Mouse (Mus musculus) C2C12 (cell line): ENCODE measurements around the gene Elp1. TPM values are rescaled to one million over a fixed set of nuclear protein-coding genes. Genes with fewer than 3 reads are reported as not detected.

ENCODE experiments used
- H3K27me3 ChIP-seq: one replicate; pipeline ENCODE4 v1.6.1; 2011; ENCODE audit not compliant: control insufficient read depth, insufficient read depth, insufficient read length
- H3K36me3 ChIP-seq: one replicate; pipeline ENCODE4 v1.6.1; 2011; ENCODE audit not compliant: control insufficient read depth, insufficient read depth
- H3K4me3 ChIP-seq: one replicate; pipeline ENCODE4 v1.5.1; 2011; ENCODE audit warnings: mild to moderate bottlenecking, control low read depth; ENCODE audit not compliant: poor library complexity, insufficient read depth, severe bottlenecking
- H3K79me2 ChIP-seq: one replicate; pipeline ENCODE4 v1.6.1; 2011; ENCODE audit not compliant: control insufficient read depth, insufficient read depth
- H3K79me3 ChIP-seq: one replicate; pipeline ENCODE4 v1.6.1; 2011; ENCODE audit warnings: low read depth, control low read depth
- H3ac ChIP-seq: one replicate; pipeline ENCODE3; 2011; ENCODE audit warnings: low read depth; ENCODE audit not compliant: control insufficient read depth, insufficient read length
- CEBPB ChIP-seq: IDR thresholded peaks from one replicate; pipeline ENCODE4 v1.6.1; 2011; ENCODE audit warnings: low read depth, mild to moderate bottlenecking, control low read depth, moderate library complexity
- CTCF ChIP-seq: IDR thresholded peaks from one replicate; pipeline ENCODE4 v1.5.1; 2011; ENCODE audit not compliant: control insufficient read depth, insufficient read depth, insufficient read length
- FOSL1 ChIP-seq: IDR thresholded peaks from one replicate; pipeline ENCODE4 v1.8.0; 2011; ENCODE audit warnings: mild to moderate bottlenecking, low read length; ENCODE audit not compliant: poor library complexity, insufficient read depth, severe bottlenecking
- MAX ChIP-seq: IDR thresholded peaks from one replicate; pipeline ENCODE4 v1.6.1; 2011; ENCODE audit warnings: mild to moderate bottlenecking, control low read depth
- MYOD1 ChIP-seq: IDR thresholded peaks from one replicate; pipeline ENCODE4 v1.6.1; 2011; ENCODE audit warnings: low read depth; ENCODE audit not compliant: control insufficient read depth, insufficient read length
- MYOG ChIP-seq: IDR thresholded peaks from one replicate; pipeline ENCODE4 v1.6.1; 2011; ENCODE audit not compliant: control insufficient read depth, insufficient read length; ENCODE audit errors: extremely low read depth
- USF1 ChIP-seq: IDR thresholded peaks from one replicate; pipeline ENCODE4 v1.6.1; 2011; ENCODE audit warnings: low read depth, mild to moderate bottlenecking, control low read depth, moderate library complexity
- polyA plus RNA-seq: library from polyadenylated mRNA; unstranded; fragments of >200 nt; fragmentation: generic; extraction: Trizol; gene quantifications from one replicate; pipeline ENCODE4 v1.2.1, GENCODE M21; 2012; ENCODE audit warnings: missing spikeins

Gene Elp1
- polyA plus RNA-seq, 1 experiment = 27.2 TPM

GRCm38 (mm10) chr4:56746345-56746744 lies 55.8 kb downstream of the Elp1 start:
- TF ChIP-seq MYOG (no peak), MYOD1 (no peak), FOSL1 (no peak), CTCF (no peak), USF1 (no peak), CEBPB (no peak), MAX (no peak)
- no peak overlapping the region for H3ac ChIP-seq
- H3K36me3 ChIP-seq = peaks cover 62% of the 10 kb centered on the region
- no peaks in the 10 kb centered on the region for H3K79me2 ChIP-seq
- no peak overlapping the region for H3K4me3 ChIP-seq
- H3K27me3 ChIP-seq = no peaks in the 10 kb centered on the region
- no peaks in the 10 kb centered on the region for H3K79me3 ChIP-seq

GRCm38 (mm10) chr4:56743363-56744195 lies 58.6 kb downstream of the Elp1 start, which contains the start of gene Actl7a:
TSS of gene Actl7a (plus strand) at chr4:56743413.
- TF ChIP-seq FOSL1 (no peak), USF1 (no peak), CTCF (no peak), CEBPB (no peak), MYOD1 (no peak)
- H3ac ChIP-seq = no peak within 1 kb of the TSS
- peaks cover 39% of the 10 kb centered on the region for H3K36me3 ChIP-seq
- H3K4me3 ChIP-seq = no peak within 1 kb of the TSS
- no peaks in the 10 kb centered on the region for H3K79me3 ChIP-seq
- H3K27me3 ChIP-seq = no peaks in the 10 kb centered on the region
- H3K79me2 ChIP-seq = no peaks in the 10 kb centered on the region

DNA sequence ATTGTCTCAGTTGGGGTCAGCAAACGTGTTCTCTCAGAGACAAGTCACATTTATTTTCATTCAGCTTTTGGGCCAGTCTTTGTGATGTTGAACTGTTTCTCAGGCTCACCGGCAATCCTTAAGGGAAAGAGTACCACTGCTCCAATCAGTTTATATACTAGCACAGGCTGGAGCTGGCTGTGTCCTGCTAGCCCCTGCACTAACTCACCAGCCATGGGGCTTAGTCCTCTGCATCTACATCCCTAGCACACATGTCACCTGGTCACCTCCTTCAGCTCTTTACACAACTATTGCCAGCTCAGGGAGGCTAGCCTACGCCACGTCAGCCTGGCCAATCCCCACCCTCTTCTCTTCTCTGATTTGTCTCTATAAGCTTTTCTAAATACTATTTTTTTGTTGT lies 59.4 kb downstream of the Elp1 start:
- H3ac ChIP-seq = no peak overlapping the region
- TF ChIP-seq MYOD1 = no peak
- no peaks in the 10 kb centered on the region for H3K27me3 ChIP-seq
- no peaks in the 10 kb centered on the region for H3K79me2 ChIP-seq
- H3K4me3 ChIP-seq = no peak overlapping the region
- no peaks in the 10 kb centered on the region for H3K79me3 ChIP-seq
- peaks cover 34% of the 10 kb centered on the region for H3K36me3 ChIP-seq

DNA sequence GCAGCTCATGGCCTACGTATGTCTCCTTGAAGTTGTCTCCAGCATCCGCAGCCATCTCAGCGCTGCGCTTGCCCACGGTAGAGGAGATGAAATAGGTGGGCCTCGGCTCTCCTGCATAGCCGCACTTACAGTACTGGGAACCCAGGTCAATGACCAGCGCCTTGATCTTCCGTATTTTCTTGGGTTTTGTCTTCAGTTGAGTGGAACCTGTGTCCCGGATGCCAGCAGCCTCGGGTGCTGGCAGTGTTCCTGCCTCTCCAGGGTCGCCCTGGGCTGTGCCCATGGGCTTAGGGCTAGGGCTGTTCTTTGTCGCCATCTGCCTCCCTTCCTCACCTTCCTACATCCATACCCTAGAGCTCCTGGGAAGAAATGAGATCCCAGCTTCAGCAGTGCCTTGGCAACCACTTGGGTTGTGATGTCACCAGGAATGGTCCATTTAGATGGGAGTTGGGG lies 61.1 kb downstream of the Elp1 start, which contains the start of gene Actl7b:
TSS of gene Actl7b (minus strand) at position 403 of the 453 bp plus-strand sequence.
- Histone ChIP-seq H3K27me3 (no peaks in the 10 kb centered on the region), H3K79me2 (no peaks in the 10 kb centered on the region), H3K4me3 (no peak within 1 kb of the TSS), H3ac (no peak within 1 kb of the TSS), H3K36me3 (peaks cover 18% of the 10 kb centered on the region), H3K79me3 (no peaks in the 10 kb centered on the region)
- TF ChIP-seq MYOG (no peak), FOSL1 (no peak), USF1 (no peak), MYOD1 (no peak), MAX (no peak), CEBPB (no peak), CTCF (no peak)

DNA sequence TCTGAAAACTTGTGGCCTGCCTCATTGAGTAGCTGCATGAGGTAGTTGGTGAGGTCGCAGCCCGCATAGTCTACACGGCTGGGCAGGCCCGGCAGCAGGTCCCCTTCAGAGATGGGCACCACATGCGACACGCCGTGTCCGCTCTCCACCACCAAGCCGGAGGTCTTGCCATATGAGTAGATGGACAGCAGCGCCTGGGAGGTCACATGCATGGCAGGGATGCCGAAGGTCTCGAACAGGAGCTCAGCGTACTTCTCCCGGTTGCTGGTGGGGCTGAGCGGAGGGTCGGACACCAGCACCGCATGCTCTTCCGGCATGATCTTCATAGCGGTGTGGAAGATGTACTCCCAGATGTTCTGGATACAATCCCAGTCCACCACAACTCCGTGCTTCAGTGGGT lies 61.5 kb downstream of the Elp1 start:
- Histone ChIP-seq H3K27me3 (no peaks in the 10 kb centered on the region), H3ac (no peak overlapping the region), H3K36me3 (peaks cover 17% of the 10 kb centered on the region), H3K79me3 (no peaks in the 10 kb centered on the region), H3K79me2 (no peaks in the 10 kb centered on the region), H3K4me3 (no peak overlapping the region)
- TF ChIP-seq FOSL1 (no peak), USF1 (no peak), MAX (no peak), MYOG (no peak), CTCF (no peak), MYOD1 (no peak), CEBPB (no peak)

DNA sequence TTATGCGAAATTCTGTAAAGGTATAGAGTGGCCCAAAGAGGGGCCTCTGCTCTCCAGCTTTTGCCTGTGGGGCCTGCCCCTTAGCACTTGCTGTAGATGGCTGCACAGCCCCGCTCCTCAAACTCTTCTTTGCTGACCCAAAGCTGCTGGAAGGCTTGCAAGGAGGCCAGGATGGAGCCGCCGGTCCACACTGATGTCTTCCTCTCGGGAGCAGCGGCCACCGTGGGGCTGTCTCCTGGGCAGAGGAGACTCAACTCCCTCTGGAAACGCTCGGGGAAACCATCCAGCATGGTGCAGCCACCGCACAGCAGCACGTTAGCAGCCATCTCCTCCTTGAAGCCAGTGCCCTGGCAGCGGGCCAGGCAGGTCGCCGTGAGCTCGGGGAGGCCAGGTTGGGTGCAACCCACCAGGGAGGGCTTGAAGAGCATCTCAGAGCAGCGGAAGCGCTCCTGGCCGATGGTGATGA lies 62.1 kb downstream of the Elp1 start, which contains the start of gene Gm26657:
TSS of gene Gm26657 (plus strand) at position 51 of the 466 bp plus-strand sequence.
- no peak within 1 kb of the TSS for H3K4me3 ChIP-seq
- no peaks in the 10 kb centered on the region for H3K79me3 ChIP-seq
- H3K27me3 ChIP-seq = no peaks in the 10 kb centered on the region
- TF ChIP-seq FOSL1 = no peak
- TF ChIP-seq MYOD1 = no peak
- TF ChIP-seq CEBPB = no peak
- no peak for TF ChIP-seq USF1
- TF ChIP-seq MAX = no peak
- no peak for TF ChIP-seq CTCF
- TF ChIP-seq MYOG = no peak
- H3K36me3 ChIP-seq = peaks cover 11% of the 10 kb centered on the region
- no peak within 1 kb of the TSS for H3ac ChIP-seq
- H3K79me2 ChIP-seq = no peaks in the 10 kb centered on the region
